Mouse (Mus musculus): ENCODE results near the gene Slc31a1. TPM values are rescaled to one million over a fixed set of nuclear protein-coding genes. Genes with fewer than 3 reads are reported as not detected.
A peak's percentile ranks its signal among the peaks of the same experiment; 100 is the strongest.

Gene Slc31a1
- polyA plus RNA-seq, 1 experiment from 2014 or later = 54.3 TPM

DNA sequence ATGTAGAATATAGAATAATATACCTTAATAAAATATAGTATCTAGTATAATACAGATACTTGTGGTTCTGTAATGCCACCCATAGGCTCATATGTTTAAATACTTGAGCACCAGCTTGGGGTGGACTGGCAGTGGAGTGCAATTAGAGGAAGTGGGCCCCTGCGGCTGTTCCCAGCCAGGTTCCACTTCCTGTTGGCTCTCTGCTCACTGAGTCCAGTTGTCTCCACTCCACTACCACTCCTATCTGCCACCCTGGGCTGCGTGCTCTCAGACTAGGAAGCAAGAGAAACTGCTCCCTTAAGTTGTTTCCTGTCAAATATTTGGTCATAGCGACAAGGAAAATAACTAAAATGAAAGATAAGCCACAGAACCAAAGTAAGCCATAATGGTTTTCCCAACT, 37.8 kb upstream of the Slc31a1 start:
- H3K9me3 ChIP-seq (ENCODE audit: low read length) = no peaks in the 10 kb centered on the region
- no peak overlapping the region for H3K4me2 ChIP-seq (ENCODE audit: low read depth, low read length)
- DNase-seq (peak; percentile 33), ATAC-seq (peak; percentile 31; the same call in 1 of the 2 replicates)
- peak overlapping the region; percentile 37; the same call in 1 of the 2 replicates for H3K27ac ChIP-seq (ENCODE audit: low read depth)
- H3K4me1 ChIP-seq (ENCODE audit: insufficient read depth) = no peaks in the 10 kb centered on the region
- H3K36me3 ChIP-seq (replicated peaks; ENCODE audit: insufficient read depth, low read length) = peaks cover 89% of the 10 kb centered on the region
- no peaks in the 10 kb centered on the region for H3K27me3 ChIP-seq (ENCODE audit: insufficient read depth, low read length)
- H3K4me3 ChIP-seq (ENCODE audit: low read depth, low read length) = no peak overlapping the region
- 52% methylated on average over 3 of the region's 3 CpGs for WGBS (ENCODE audit: insufficient replicate concordance)
- no peak overlapping the region for H3K9ac ChIP-seq (replicated peaks)
- TF ChIP-seq CTCF (IDR thresholded peaks at IDR 0.05; ENCODE audit: low read depth) (no peak), EP300 (IDR thresholded peaks at IDR 0.05; ENCODE audit: low read depth) (no peak)

DNA sequence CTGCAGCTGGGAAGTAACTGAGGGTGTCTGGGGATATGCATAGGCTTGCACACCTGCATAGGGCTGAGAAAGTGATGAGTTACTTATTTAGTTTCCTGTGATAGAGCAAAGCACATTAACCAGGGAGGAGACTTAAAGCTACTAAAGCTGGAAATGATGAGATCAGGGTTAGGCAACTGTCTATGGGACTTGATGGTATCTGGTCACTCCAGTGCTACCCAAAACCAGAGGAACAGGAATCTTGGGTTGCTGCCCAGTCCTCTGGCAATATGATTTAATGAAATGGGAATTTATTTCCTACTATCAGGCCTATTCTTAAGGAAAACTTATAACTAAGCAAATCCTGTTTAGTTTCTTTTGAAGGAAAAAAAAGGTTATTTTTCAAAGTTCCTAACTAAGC, 34.4 kb upstream of the Slc31a1 start:
- H3K27me3 ChIP-seq (ENCODE audit: insufficient read depth, low read length) = no peaks in the 10 kb centered on the region
- TF ChIP-seq EP300 (IDR thresholded peaks at IDR 0.05; ENCODE audit: low read depth) (no peak), CTCF (IDR thresholded peaks at IDR 0.05; ENCODE audit: low read depth) (no peak)
- DNase-seq (no peak), ATAC-seq (no peak)
- no peak overlapping the region for H3K4me2 ChIP-seq (ENCODE audit: low read depth, low read length)
- H3K36me3 ChIP-seq (replicated peaks; ENCODE audit: insufficient read depth, low read length) = peaks cover 81% of the 10 kb centered on the region
- no peak overlapping the region for H3K4me3 ChIP-seq (ENCODE audit: low read depth, low read length)
- no peak overlapping the region for H3K9ac ChIP-seq (replicated peaks)
- H3K4me1 ChIP-seq (ENCODE audit: insufficient read depth) = no peaks in the 10 kb centered on the region
- H3K9me3 ChIP-seq (ENCODE audit: low read length) = no peaks in the 10 kb centered on the region
- H3K27ac ChIP-seq (ENCODE audit: low read depth) = no peak overlapping the region

DNA sequence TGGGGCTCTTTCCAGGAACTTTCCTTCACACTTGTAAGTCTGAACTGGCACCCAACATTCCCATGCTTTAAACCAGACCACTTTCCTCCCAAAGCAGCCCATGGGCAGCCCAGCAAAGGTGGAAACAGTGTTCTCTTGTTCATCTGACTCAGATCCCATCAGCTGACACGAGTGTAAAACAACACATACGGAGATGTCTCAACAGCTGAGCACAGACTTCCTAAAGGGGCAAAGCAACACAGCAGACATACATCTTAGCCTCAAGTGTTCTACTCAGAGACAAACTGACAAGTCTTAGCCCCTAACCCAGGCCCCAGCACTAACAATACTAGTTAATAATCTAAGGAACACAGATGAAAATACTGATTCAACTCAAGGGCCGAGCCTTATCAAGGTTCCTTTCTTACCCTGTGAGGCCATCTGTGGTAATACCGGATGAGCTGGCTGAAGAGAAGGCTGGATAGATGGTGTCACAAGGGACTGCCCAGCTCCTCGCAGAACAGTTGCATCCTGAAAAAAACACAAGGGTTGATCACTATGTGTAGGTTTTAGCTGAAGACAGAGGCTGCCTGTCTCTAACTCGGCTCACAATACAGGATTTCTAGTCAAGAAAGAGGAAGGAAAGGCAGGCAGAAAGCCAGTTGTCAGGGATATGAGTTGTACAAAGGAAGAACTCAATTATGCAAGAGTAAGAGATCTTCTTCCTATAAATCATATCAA, 31.4 kb upstream of the Slc31a1 start:
- DNase-seq (no peak), ATAC-seq (peak; percentile 43; the same call in 1 of the 2 replicates)
- H3K4me3 ChIP-seq (ENCODE audit: low read depth, low read length) = no peak overlapping the region
- peak overlapping the region; percentile 49; the same call in 1 of the 2 replicates for H3K27ac ChIP-seq (ENCODE audit: low read depth)
- peaks cover 72% of the 10 kb centered on the region for H3K36me3 ChIP-seq (replicated peaks; ENCODE audit: insufficient read depth, low read length)
- H3K27me3 ChIP-seq (ENCODE audit: insufficient read depth, low read length) = no peaks in the 10 kb centered on the region
- 37% methylated on average over 6 of the region's 6 CpGs for WGBS (ENCODE audit: insufficient replicate concordance)
- no peak overlapping the region for H3K9ac ChIP-seq (replicated peaks)
- no peaks in the 10 kb centered on the region for H3K9me3 ChIP-seq (ENCODE audit: low read length)
- H3K4me2 ChIP-seq (ENCODE audit: low read depth, low read length) = no peak overlapping the region
- H3K4me1 ChIP-seq (ENCODE audit: insufficient read depth) = no peaks in the 10 kb centered on the region
- TF ChIP-seq EP300 (IDR thresholded peaks at IDR 0.05; ENCODE audit: low read depth) (no peak), CTCF (IDR thresholded peaks at IDR 0.05; ENCODE audit: low read depth) (no peak)

DNA sequence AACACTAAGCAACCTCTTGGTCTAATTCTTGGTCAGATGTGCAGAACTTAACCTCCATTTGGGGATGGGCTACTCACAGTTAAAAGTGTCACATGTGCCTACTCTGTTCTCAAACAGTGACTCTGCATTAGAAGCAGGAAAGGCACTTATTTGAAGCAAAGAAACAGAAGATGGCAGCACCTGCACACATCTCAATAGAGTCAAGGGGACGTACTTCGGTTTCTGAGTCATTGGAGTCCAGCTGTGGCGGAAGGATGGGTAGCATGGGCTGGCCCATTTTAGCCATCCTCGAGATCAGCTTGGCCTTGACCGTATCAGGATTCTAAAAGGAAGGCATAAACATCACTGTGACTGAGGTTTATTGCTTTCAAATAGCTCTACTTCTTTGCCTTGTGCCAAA, 28.6 kb upstream of the Slc31a1 start:
- ATAC-seq = no peak
- Histone ChIP-seq H3K4me3 (ENCODE audit: low read depth, low read length) (no peak overlapping the region), H3K4me2 (ENCODE audit: low read depth, low read length) (no peak overlapping the region), H3K36me3 (replicated peaks; ENCODE audit: insufficient read depth, low read length) (peaks cover 68% of the 10 kb centered on the region), H3K9ac (replicated peaks) (no peak overlapping the region), H3K4me1 (ENCODE audit: insufficient read depth) (no peaks in the 10 kb centered on the region), H3K9me3 (ENCODE audit: low read length) (no peaks in the 10 kb centered on the region), H3K27me3 (ENCODE audit: insufficient read depth, low read length) (no peaks in the 10 kb centered on the region), H3K27ac (ENCODE audit: low read depth) (no peak overlapping the region)
- peak; percentile 52 for TF ChIP-seq CTCF (IDR thresholded peaks at IDR 0.05; ENCODE audit: low read depth)
- TF ChIP-seq EP300 (IDR thresholded peaks at IDR 0.05; ENCODE audit: low read depth) = no peak
- DNase-seq = no peak
- WGBS (ENCODE audit: insufficient replicate concordance) = 75% methylated on average over 5 of the region's 5 CpGs

DNA sequence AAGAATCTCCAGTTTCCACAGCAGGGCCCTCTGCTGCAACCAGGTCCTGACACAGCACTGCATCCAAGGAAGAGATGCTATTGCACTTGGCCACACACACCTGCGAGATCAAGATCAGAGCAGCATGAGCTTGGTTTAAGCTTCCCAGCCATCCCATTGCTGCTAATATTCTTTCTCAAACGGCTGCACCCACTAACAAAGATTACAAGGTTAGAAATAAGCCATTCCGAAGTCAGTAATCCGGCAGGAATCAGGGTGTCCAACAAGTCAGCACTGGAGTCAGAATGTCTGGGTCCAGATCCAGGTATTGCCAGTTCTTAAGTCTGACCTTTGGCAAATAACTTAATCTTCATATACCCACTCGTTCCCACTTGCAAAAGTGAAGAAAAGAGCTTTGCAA, 22.0 kb upstream of the Slc31a1 start:
- ATAC-seq (no peak), DNase-seq (no peak)
- Histone ChIP-seq H3K27me3 (ENCODE audit: insufficient read depth, low read length) (no peaks in the 10 kb centered on the region), H3K4me2 (ENCODE audit: low read depth, low read length) (no peak overlapping the region), H3K4me3 (ENCODE audit: low read depth, low read length) (no peak overlapping the region), H3K27ac (ENCODE audit: low read depth) (no peak overlapping the region), H3K36me3 (replicated peaks; ENCODE audit: insufficient read depth, low read length) (peaks cover 60% of the 10 kb centered on the region), H3K9ac (replicated peaks) (no peak overlapping the region), H3K4me1 (ENCODE audit: insufficient read depth) (no peaks in the 10 kb centered on the region), H3K9me3 (ENCODE audit: low read length) (no peaks in the 10 kb centered on the region)
- TF ChIP-seq CTCF (IDR thresholded peaks at IDR 0.05; ENCODE audit: low read depth) = no peak
- 84% methylated on average over 5 of the region's 5 CpGs for WGBS (ENCODE audit: insufficient replicate concordance)

DNA sequence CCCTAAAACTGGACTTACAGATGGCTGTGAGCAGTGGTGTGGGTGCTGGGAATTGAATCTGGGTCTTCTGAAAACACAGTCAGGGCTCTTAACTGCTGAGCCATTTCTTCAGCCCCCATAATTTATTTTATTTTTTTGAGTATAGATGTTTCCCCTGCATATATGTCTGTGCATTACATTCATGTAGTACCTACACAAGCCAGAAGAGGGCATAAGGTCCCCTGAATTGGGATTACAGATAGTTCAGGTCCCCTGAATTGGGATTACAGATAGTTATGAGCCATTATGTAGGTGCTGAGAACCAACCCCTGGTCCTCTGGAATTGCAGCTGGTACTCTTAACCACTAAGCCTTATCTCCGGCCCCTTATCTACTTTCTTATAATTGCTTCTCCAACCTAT, 16.5 kb upstream of the Slc31a1 start:
- Histone ChIP-seq H3K27me3 (ENCODE audit: insufficient read depth, low read length) (no peaks in the 10 kb centered on the region), H3K27ac (ENCODE audit: low read depth) (no peak overlapping the region), H3K9me3 (ENCODE audit: low read length) (0 out of 2 replicates have a peak, but pooled peaks cover 2% of the 10 kb centered on the region), H3K4me3 (ENCODE audit: low read depth, low read length) (no peak overlapping the region), H3K36me3 (replicated peaks; ENCODE audit: insufficient read depth, low read length) (peaks cover 61% of the 10 kb centered on the region), H3K4me1 (ENCODE audit: insufficient read depth) (peaks cover 14% of the 10 kb centered on the region), H3K4me2 (ENCODE audit: low read depth, low read length) (no peak overlapping the region), H3K9ac (replicated peaks) (no peak overlapping the region)
- WGBS (ENCODE audit: insufficient replicate concordance) = 80% methylated on average over 1 of the region's 1 CpGs
- TF ChIP-seq CTCF (IDR thresholded peaks at IDR 0.05; ENCODE audit: low read depth) = peak; percentile 62
- no peak for TF ChIP-seq EP300 (IDR thresholded peaks at IDR 0.05; ENCODE audit: low read depth)
- no peak for ATAC-seq
- no peak for DNase-seq
